Comparison of ENCODE assay signal across 25 mouse cellular contexts in genomic region chr3:62417458-62417857, GRCm38 (mm10).
DNase-seq lines count a peak whose midpoint lies in the region; ATAC-seq and TF ChIP-seq lines count a peak whose summit lies in the region.
"Had no signal": no experiment of that assay in that cellular context is flagged by ENCODE, and none has a peak within 500 bp of the region (broad histone marks: within the 10 kb centered on the region; RNA-seq: fewer than 3 reads in every experiment).

No protein-coding gene starts in this region.

- 0 out of 2 replicates have a peak, but pooled peaks cover 4% of the 10 kb centered on the region for H3K36me3 ChIP-seq in intestine, embryonic 15.5 days
- H3K36me3 ChIP-seq in intestine, postnatal 0 days (ENCODE audit: control insufficient read depth, insufficient read depth), result peaks cover 3% of the 10 kb centered on the region; the same call in 1 of the 2 replicates
- H3K36me3 ChIP-seq in lung, postnatal 0 days (ENCODE audit: insufficient read depth, low read length), result no peaks in the 10 kb centered on the region
- 0 out of 2 replicates have a peak, but pooled peaks cover 5% of the 10 kb centered on the region for H3K36me3 ChIP-seq in stomach, embryonic 15.5 days
- H3K36me3 ChIP-seq: embryonic facial prominence, embryonic 12.5 days; G1E had no signal

- H3K4me2 ChIP-seq in intestine, embryonic 15.5 days (replicated peaks), result no peak overlapping the region
- H3K4me2 ChIP-seq in intestine, postnatal 0 days (replicated peaks; ENCODE audit: low read depth), result no peak overlapping the region
- no peak overlapping the region for H3K4me2 ChIP-seq in lung, postnatal 0 days (replicated peaks; ENCODE audit: low read depth, low read length)
- no peak overlapping the region for H3K4me2 ChIP-seq in stomach, embryonic 15.5 days
- H3K4me2 ChIP-seq: embryonic facial prominence, embryonic 12.5 days; forebrain, embryonic 13.5 days had no signal

- H3K9me3 ChIP-seq in intestine, embryonic 15.5 days, result no peaks in the 10 kb centered on the region
- no peaks in the 10 kb centered on the region for H3K9me3 ChIP-seq in intestine, postnatal 0 days (ENCODE audit: control insufficient read depth)
- no peaks in the 10 kb centered on the region for H3K9me3 ChIP-seq in lung, postnatal 0 days (ENCODE audit: low read length)
- H3K9me3 ChIP-seq in stomach, embryonic 15.5 days, result no peaks in the 10 kb centered on the region
- H3K9me3 ChIP-seq: embryonic facial prominence, embryonic 10.5 days; embryonic facial prominence, embryonic 12.5 days; forebrain, embryonic 13.5 days; G1E had no signal

- 0 out of 2 replicates have a peak overlapping the region, but pooled peaks have one; percentile 27 for H3K27ac ChIP-seq in intestine, embryonic 15.5 days
- no peak overlapping the region for H3K27ac ChIP-seq in intestine, postnatal 0 days (ENCODE audit: low read depth, low read length)
- H3K27ac ChIP-seq in lung, postnatal 0 days (ENCODE audit: low read length), result 0 out of 2 replicates have a peak overlapping the region, but pooled peaks have one; percentile 23
- H3K27ac ChIP-seq in stomach, embryonic 15.5 days, result peak overlapping the region; percentile 51; the same call in 1 of the 2 replicates
- H3K27ac ChIP-seq: embryonic facial prominence, embryonic 10.5 days; embryonic facial prominence, embryonic 12.5 days; forebrain, embryonic 13.5 days had no signal

- H3K27me3 ChIP-seq in intestine, embryonic 15.5 days (replicated peaks), result no peaks in the 10 kb centered on the region
- H3K27me3 ChIP-seq in intestine, postnatal 0 days (replicated peaks; ENCODE audit: control insufficient read depth, insufficient read depth, low read length), result no peaks in the 10 kb centered on the region
- H3K27me3 ChIP-seq in lung, postnatal 0 days (replicated peaks; ENCODE audit: insufficient read depth, low read length), result no peaks in the 10 kb centered on the region
- no peaks in the 10 kb centered on the region for H3K27me3 ChIP-seq in stomach, embryonic 15.5 days (replicated peaks)
- H3K27me3 ChIP-seq: CH12.LX; embryonic facial prominence, embryonic 12.5 days; forebrain, embryonic 13.5 days had no signal

- TF ChIP-seq CTCF in intestine, postnatal 0 days (IDR thresholded peaks at IDR 0.05; ENCODE audit: low read depth), result no peak
- no peak for TF ChIP-seq CTCF in lung, postnatal 0 days (IDR thresholded peaks at IDR 0.05)

- H3K4me1 ChIP-seq in intestine, embryonic 15.5 days (replicated peaks), result peaks cover 3% of the 10 kb centered on the region; the same call in 1 of the 2 replicates
- 0 out of 2 replicates have a peak, but pooled peaks cover 4% of the 10 kb centered on the region for H3K4me1 ChIP-seq in intestine, postnatal 0 days (replicated peaks; ENCODE audit: control insufficient read depth, insufficient read depth, low read length)
- peaks cover 2% of the 10 kb centered on the region; the same call in 1 of the 2 replicates for H3K4me1 ChIP-seq in lung, postnatal 0 days (ENCODE audit: insufficient read depth, low read depth, low read length)
- H3K4me1 ChIP-seq in stomach, embryonic 15.5 days, result no peaks in the 10 kb centered on the region
- H3K4me1 ChIP-seq: embryonic facial prominence, embryonic 12.5 days; forebrain, embryonic 13.5 days had no signal

- no peak overlapping the region for H3K4me3 ChIP-seq in intestine, embryonic 15.5 days (replicated peaks)
- H3K4me3 ChIP-seq in intestine, postnatal 0 days (ENCODE audit: low read depth, low read length), result no peak overlapping the region
- no peak overlapping the region for H3K4me3 ChIP-seq in lung, postnatal 0 days (ENCODE audit: low read depth, low read length)
- H3K4me3 ChIP-seq in stomach, embryonic 15.5 days (replicated peaks), result no peak overlapping the region
- H3K4me3 ChIP-seq: embryonic facial prominence, embryonic 10.5 days; embryonic facial prominence, embryonic 12.5 days; forebrain, embryonic 13.5 days had no signal

- no peak overlapping the region for H3K9ac ChIP-seq in intestine, embryonic 15.5 days
- no peak overlapping the region for H3K9ac ChIP-seq in intestine, postnatal 0 days (ENCODE audit: low read depth, low read length)
- no peak overlapping the region for H3K9ac ChIP-seq in lung, postnatal 0 days (replicated peaks; ENCODE audit: low read depth)
- no peak overlapping the region for H3K9ac ChIP-seq in stomach, embryonic 15.5 days
- H3K9ac ChIP-seq: embryonic facial prominence, embryonic 12.5 days; forebrain, embryonic 13.5 days had no signal

- intact Hi-C loops in heart, postnatal 36 days (cut with DNase I), result no loop called here

- no peak for ATAC-seq in intestine, embryonic 15.5 days
- ATAC-seq in intestine, postnatal 0 days, result no peak
- ATAC-seq in lung, postnatal 0 days, result no peak
- no peak for ATAC-seq in stomach, embryonic 15.5 days (ENCODE audit: insufficient read depth, low FRiP score, low read depth)
- ATAC-seq: activated CD4-positive, CD25-positive, alpha-beta regulatory T cell, adult 4 months; CD4-positive, CD25-positive, alpha-beta regulatory T cell, adult 4 months; forebrain, embryonic 13.5 days; Patski had no signal

- DNase-seq in heart, adult 11 months, result peak; percentile 70
- DNase-seq in heart, postnatal 36 days, result no peak
- no peak for DNase-seq in lung, postnatal 0 days (ENCODE audit: low spot score)
- no peak for DNase-seq in lung, postnatal 14 days
- DNase-seq in retina, embryonic 14.5 days (ENCODE audit: low spot score), result no peak
- DNase-seq: adrenal gland, adult 8-10 months; adrenal gland, postnatal 14 days; adrenal gland, postnatal 36 days; B cell, adult 2 months; cerebellum, adult 11-12 months; cerebellum, adult 2 months; cerebellum, adult 9-10 months; cerebellum, postnatal 10 days; cerebellum, postnatal 25 days had no signal

- TF ChIP-seq EP300 in lung, postnatal 0 days (IDR thresholded peaks at IDR 0.05), result no peak

- 57% methylated on average over 6 of the region's 6 CpGs for WGBS in intestine, embryonic 15.5 days
- 75% methylated on average over 6 of the region's 6 CpGs for WGBS in intestine, postnatal 0 days
- WGBS in lung, postnatal 0 days, result 91% methylated on average over 6 of the region's 6 CpGs
- 66% methylated on average over 6 of the region's 6 CpGs for WGBS in stomach, embryonic 15.5 days
